8 mouse cellular contexts compared by ENCODE assay signal in the genomic region with DNA sequence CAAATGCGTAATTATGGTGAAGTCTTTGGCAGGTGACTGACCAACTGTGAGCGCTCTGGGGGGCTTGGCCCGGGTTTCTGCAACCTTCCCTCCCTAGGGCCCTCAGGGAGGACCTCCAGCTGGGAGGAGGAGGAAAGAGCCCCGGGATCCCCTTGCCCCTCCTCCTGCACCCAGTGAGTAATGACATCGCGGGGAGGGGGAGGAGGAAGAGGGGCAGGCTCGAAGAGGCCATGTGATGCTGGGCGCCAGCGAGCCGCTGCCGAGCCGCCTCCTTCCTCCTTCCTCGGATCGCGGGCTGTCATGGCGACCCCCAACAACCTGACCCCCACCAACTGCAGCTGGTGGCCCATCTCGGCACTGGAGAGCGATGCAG. TPM values are rescaled to one million over a fixed set of nuclear protein-coding genes. Genes with fewer than 3 reads are reported as not detected.
DNase-seq lines count a peak whose midpoint lies in the region; ATAC-seq and TF ChIP-seq lines count a peak whose summit lies in the region.

TSS of gene Gdap1l1 (plus strand) at position 231 of the 373 bp plus-strand sequence.

- TF ChIP-seq CTCF in hindbrain, postnatal 0 days (IDR thresholded peaks at IDR 0.05; ENCODE audit: low read depth): no peak

- peaks cover 25% of the 10 kb centered on the region for H3K4me1 ChIP-seq in embryonic facial prominence, embryonic 10.5 days
- peaks cover 5% of the 10 kb centered on the region; the same call in 1 of the 2 replicates for H3K4me1 ChIP-seq in hindbrain, postnatal 0 days (ENCODE audit: insufficient read depth, low read length)
- peaks cover 8% of the 10 kb centered on the region for H3K4me1 ChIP-seq in limb, embryonic 15.5 days

- peak within 1 kb of the TSS; percentile 78 for H3K9ac ChIP-seq in hindbrain, postnatal 0 days (replicated peaks; ENCODE audit: low read length)
- no peak within 1 kb of the TSS for H3K9ac ChIP-seq in limb, embryonic 15.5 days

- peak; percentile 90 for ATAC-seq in hindbrain, postnatal 0 days
- no peak for ATAC-seq in limb, embryonic 15.5 days (ENCODE audit: insufficient number of reproducible peaks, low FRiP score, low TSS enrichment, low read depth)

- peak within 1 kb of the TSS; percentile 69 for H3K27ac ChIP-seq in embryonic facial prominence, embryonic 10.5 days (replicated peaks)
- H3K27ac ChIP-seq in hindbrain, postnatal 0 days: peak within 1 kb of the TSS; percentile 88
- H3K27ac ChIP-seq in limb, embryonic 15.5 days: no peak within 1 kb of the TSS

- H3K4me3 ChIP-seq in embryonic facial prominence, embryonic 10.5 days: peak within 1 kb of the TSS; percentile 61
- peak within 1 kb of the TSS; percentile 67 for H3K4me3 ChIP-seq in hindbrain, postnatal 0 days (ENCODE audit: low read length)
- peak within 1 kb of the TSS; percentile 18 for H3K4me3 ChIP-seq in limb, embryonic 15.5 days

- no peaks in the 10 kb centered on the region for H3K9me3 ChIP-seq in embryonic facial prominence, embryonic 10.5 days
- H3K9me3 ChIP-seq in hindbrain, postnatal 0 days (ENCODE audit: low read length): no peaks in the 10 kb centered on the region
- no peaks in the 10 kb centered on the region for H3K9me3 ChIP-seq in limb, embryonic 15.5 days

- H3K27me3 ChIP-seq in embryonic facial prominence, embryonic 10.5 days (replicated peaks; ENCODE audit: low read depth, poor library complexity, severe bottlenecking): peaks cover 32% of the 10 kb centered on the region
- no peaks in the 10 kb centered on the region for H3K27me3 ChIP-seq in hindbrain, postnatal 0 days (ENCODE audit: insufficient read depth, low read length)
- peaks cover 32% of the 10 kb centered on the region for H3K27me3 ChIP-seq in limb, embryonic 15.5 days

- H3K4me2 ChIP-seq in hindbrain, postnatal 0 days (ENCODE audit: low read depth, low read length): peak within 1 kb of the TSS; percentile 79
- peak within 1 kb of the TSS; percentile 27 for H3K4me2 ChIP-seq in limb, embryonic 15.5 days

- no peaks in the 10 kb centered on the region for H3K36me3 ChIP-seq in embryonic facial prominence, embryonic 10.5 days (replicated peaks)
- H3K36me3 ChIP-seq in hindbrain, postnatal 0 days (ENCODE audit: insufficient read depth, low read length): no peaks in the 10 kb centered on the region
- no peaks in the 10 kb centered on the region for H3K36me3 ChIP-seq in limb, embryonic 15.5 days

- 1% methylated on average over 18 of the region's 18 CpGs for WGBS in embryonic facial prominence, embryonic 10.5 days
- under 1% methylated on average over 14 of the region's 18 CpGs for WGBS in hindbrain, postnatal 0 days
- 2% methylated on average over 18 of the region's 18 CpGs for WGBS in limb, embryonic 15.5 days

- peak; percentile 61 for DNase-seq in adrenal gland, adult 2 months
- no peak for DNase-seq in adrenal gland, postnatal 4 days (ENCODE audit: low spot score in 2 of 2)
- peak; percentile 9 for DNase-seq in T-cell, adult 2 months (ENCODE audit: low spot score)
- DNase-seq in embryonic facial prominence, embryonic 10.5 days (ENCODE audit: low spot score): peak; percentile 32
- peak; percentile 87 for DNase-seq in hindbrain, postnatal 0 days (ENCODE audit: low spot score)
- DNase-seq in right cerebral cortex, postnatal 36 days (ENCODE audit: low spot score in 2 of 2): peak; percentile 74 to 75
- DNase-seq in ovary, postnatal 14 days (ENCODE audit: low spot score): no peak

RNA-seq across cellular contexts. Expression of gene Gdap1l1, which starts in this region (rescaled TPM):
- 1 to 10 TPM; 2.2 to 4.2 TPM for total RNA-seq in adrenal gland, adult 2 months (2021)
- 6.5 and 8.7 TPM in 2 replicates for polyA plus RNA-seq in adrenal gland, adult 2 months (2012; rRNA removed)
- 10 to 100 TPM in 1 of 2 experiments, 1 to 10 TPM in 1; 9.7 to 10.3 TPM for total RNA-seq in adrenal gland, postnatal 4 days (2021)
- 7.6 and 9.1 TPM in 2 replicates for polyA plus RNA-seq in embryonic facial prominence, embryonic 10.5 days (2016; fragmentation: Nextera tagmentation; extraction: Ambion mirVana)
- 132 and 149 TPM in 2 replicates for total RNA-seq in hindbrain, postnatal 0 days (2014; rRNA removed)
- 120 and 123 TPM in 2 replicates for polyA plus RNA-seq in hindbrain, postnatal 0 days (2015; fragmentation: Nextera tagmentation; extraction: Ambion mirVana)
- 0.20 and 0.22 TPM in 2 replicates for polyA plus RNA-seq in limb, embryonic 15.5 days (2015; fragmentation: Nextera tagmentation; extraction: Ambion mirVana)

Comparison
In these comparisons a context has a peak if more than half of its experiments do, and no peak if none do; other contexts are left out.
1. RNA of gene Gdap1l1 (total RNA-seq): 132 to 149 TPM in hindbrain, postnatal 0 days; 9.7 to 10.3 TPM in adrenal gland, postnatal 4 days and 2.2 to 4.2 TPM in adrenal gland, adult 2 months; every median in the first group is over 10 times any median in the second.
2. RNA of gene Gdap1l1 (polyA plus RNA-seq): 120 to 123 TPM in hindbrain, postnatal 0 days; 7.6 to 9.1 TPM in embryonic facial prominence, embryonic 10.5 days, 6.5 to 8.7 TPM in adrenal gland, adult 2 months and 0.20 to 0.22 TPM in limb, embryonic 15.5 days; every median in the first group is over 10 times any median in the second.
3. DNase-seq: peak in adrenal gland, adult 2 months (single experiment), T-cell, adult 2 months (single experiment), embryonic facial prominence, embryonic 10.5 days (single experiment), hindbrain, postnatal 0 days (single experiment) and right cerebral cortex, postnatal 36 days (2 of 2); none in adrenal gland, postnatal 4 days (0 of 2) and ovary, postnatal 14 days (single experiment).
4. Peak in every context shown above with its lines, with median percentiles within 50 percentile points of each other: H3K4me3 ChIP-seq.